Mouse (Mus musculus): ENCODE measurements around the gene Nfkb2. TPM values are rescaled to one million over a fixed set of nuclear protein-coding genes. Genes with fewer than 3 reads are reported as not detected.

Nfkb2 gene
- polyA plus RNA-seq, 1 experiment = 28.8 TPM

DNA sequence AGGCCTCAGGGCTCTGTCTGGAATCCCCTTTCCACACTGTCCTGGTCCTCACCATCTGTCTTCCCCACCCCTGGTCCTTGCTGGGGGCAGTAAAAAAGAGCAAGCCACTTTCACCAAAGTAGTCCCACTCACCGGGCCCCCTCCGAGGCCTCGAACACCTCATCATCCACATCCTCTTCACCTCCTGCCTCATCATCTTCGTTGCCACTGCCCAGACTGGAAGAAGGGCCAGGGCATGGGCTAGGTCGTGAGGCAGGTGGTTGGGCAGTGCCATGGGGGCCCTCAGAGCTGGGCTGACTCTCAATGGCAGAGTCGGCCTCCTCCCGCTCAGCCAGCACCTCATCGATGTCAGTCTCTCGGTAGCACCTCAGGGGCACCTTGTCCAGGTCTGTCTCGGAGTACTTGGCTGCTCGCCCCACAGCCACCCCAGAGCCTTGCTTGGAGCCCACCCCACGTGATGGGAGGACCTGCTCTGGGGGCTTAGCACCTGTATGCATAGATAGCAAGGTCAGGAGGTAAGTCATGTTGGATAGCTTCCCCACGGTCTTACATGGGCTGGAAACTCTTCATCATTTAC is 19.0 kb downstream of the Nfkb2 start:
- DNase-seq (ENCODE audit: low read depth) = no peak

DNA sequence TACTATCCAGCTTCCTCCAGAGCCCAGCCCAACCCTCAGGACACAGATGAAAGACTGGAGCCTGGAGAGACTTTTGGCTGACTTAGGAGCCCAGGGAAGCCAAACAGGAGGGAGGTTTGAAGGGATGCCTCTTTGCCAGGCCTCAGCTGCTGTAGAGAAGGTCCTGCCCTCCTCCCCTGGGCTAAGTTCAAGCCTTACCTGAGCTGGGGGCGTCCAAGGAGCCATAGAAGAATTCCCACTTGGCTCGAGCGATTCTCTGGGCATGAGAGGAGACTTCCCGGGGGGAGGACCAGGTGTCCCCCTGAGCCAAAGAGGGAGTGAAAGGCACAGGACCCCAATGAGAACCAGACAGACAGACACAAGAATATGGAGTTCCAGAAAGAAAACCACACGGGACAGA is 19.6 kb downstream of the Nfkb2 start:
- DNase-seq (ENCODE audit: low read depth) = no peak

DNA sequence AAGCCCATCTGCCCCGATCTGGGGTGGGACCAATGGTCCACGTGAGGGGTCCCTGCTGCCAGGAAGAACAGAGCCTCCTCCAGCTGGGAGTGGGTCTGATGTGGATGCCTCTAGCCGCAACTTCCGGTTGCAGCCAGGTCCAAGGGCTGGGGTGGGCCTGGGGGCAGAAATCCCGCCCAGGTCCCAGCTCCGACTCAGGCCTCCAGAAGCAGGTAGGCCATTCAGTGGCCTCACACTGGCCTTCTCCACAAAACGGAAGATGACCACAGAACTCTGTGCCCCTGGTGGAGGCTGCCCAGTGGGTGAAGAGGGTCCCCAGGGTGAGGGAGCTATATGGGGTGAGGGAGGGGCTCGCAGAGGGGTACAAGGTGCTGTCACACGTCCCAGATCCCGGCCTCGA is 20.2 kb downstream of the Nfkb2 start:
- DNase-seq (ENCODE audit: low read depth) = no peak

DNA sequence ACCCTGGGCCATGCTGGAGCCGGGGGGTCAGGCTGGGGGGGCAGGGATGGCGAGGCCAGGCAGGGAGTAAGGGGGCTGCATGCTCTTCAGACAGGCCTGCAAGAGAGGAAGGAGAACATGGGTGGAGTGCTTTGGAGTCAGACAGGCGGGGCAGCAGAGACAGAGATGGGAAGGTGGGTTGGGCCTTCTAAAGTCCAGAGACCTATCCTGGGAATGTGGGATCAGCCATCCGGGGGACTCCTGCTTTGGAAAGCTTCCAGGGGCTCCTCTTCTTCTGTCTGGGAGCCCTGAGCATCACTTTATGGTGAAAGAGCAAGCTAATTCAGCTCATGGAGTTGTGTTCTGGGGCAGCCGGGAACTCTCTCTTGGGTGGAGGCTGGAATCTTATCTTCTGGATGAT is 20.8 kb downstream of the Nfkb2 start:
- DNase-seq (ENCODE audit: low read depth) = no peak

DNA sequence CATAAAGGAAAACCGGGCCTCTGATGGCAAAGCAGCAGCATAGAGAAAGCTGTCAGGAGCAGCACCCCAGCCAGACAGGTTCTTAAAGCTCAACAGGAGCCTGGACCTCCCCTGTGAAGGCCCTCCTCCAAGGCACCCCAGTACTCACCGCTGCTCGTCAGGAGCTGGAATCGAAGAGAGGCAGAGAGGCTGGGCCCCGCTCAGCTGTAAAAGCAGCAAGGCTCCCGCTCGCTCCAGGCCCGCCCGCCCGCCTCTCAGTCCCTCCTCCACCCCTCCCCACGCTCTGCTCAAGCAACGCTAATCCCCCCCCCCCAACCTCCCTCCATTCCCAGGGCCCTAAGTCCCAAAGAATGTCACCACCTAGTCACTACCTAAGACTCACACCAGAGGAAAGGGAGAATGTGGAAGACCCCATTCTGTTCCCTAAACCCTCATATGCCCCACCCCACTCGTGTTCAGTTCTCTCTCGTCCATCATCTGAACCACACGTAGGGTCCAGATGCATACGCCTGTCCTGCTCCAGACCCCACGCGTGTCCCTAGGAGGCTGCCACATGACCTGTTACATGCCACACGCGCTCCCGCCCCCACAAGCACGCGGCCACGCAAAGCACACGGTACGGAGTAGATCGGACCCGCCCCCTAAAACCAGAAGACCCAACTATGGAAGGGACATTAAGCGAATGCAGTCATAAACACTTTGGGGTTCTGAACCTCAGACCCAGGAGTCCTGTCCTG is 22.1 kb downstream of the Nfkb2 start:
- DNase-seq (ENCODE audit: low read depth) = no peak

DNA sequence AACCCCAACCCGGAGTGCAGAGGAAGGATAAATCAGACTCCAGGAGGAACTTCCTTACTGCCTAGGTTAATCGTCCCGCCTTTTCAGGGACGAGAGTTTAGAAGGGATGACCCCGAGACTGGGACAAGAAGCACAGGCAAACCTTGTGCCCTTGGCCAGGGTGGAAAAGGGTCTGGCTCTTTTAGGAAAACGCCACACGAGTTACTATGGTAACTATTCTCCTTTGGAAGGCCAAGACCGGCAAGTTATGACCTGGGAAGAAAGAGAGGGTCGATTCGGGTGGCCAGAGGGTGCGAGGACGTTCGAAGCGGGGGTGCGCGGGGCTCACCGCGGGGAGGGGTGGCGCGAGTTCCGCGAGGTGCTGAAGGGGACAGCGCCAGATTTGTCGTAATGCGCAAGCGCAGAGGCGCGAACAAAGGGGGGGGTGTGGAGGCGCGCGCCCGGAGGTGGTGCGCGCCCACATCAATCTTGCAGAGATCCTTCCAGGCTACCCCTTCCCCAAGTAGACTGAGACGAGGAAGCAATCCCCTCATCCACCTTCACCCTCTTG is 22.7 kb downstream of the Nfkb2 start, which contains the start of gene Psd:
Gene Psd, minus strand, starts transcription at position 401 of the 550 bp plus-strand sequence.
- no peak for DNase-seq (ENCODE audit: low read depth)

DNA sequence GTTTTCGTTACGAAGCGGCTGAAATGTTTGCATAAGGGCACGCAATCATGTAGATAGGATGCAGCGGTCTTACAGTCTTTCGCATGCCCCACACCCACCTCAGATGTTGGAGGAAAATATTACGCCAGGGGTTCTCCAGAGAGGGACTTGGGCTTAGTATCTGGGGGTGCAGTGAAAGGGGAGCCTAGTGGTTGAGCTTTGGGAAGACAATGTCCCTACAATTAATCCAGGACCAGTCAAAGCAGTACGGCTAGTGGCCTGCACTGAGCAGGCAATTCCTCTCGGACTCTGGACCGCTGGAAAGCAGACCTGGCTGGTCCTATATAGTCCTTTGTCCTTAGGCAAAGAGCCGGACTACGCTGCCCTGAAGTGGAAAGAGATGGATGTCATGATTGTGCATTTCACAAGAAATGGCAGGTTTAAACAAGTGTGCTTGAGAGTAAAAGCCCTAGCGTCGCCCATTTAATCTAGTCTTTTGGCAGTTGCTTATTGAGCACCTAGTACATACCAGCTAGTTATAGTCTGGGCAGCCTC is 23.5 kb downstream of the Nfkb2 start:
- no peak for DNase-seq (ENCODE audit: low read depth)

DNA sequence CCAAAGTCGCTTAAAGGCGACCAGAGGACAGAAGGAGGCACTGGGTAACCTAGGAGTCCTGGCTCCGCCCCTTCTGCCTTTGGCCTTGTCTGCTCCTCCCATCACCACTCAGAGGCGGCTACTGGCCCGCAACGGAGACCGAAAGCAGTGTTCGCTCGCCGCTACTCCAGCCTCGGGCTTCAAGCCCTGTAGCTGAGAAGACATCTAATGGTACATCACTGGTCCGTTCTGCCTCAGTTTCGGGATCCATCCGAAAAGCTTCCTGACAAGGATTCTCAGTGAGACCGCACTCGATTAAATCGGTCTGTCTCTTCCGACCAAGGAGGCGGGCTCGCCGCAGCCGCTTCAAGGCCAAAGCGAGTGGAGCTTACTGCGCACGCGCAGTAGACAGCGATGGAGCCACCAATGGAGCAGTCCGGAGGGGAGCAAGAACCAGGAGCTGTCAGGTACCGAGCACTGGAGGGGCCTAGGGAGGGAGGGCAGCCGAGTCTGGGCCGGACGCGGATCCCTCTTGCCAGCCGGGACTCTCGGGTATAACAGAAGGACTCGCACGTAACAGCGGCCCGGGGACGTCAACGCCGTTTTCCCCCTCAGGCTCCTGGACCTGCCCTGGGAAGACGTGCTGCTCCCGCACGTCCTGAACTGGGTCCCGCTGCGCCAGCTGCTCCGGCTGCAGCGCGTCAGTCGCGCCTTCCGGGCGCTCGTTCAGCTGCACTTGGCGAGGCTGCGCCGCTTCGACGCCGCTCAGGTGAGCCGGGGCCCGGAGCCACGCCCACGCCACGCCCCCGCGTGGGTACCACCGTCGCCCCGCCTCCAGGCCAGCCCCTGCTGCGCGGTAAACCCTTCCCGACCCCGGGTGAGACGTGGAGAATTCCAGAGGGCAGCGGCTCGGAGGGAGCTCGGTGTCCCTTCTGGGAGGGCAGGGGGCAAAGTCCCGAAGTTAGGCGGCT is 24.2 kb downstream of the Nfkb2 start, which contains the start of gene Fbxl15:
Gene Fbxl15, plus strand, starts transcription at position 104 of the 950 bp plus-strand sequence.
- no peak for DNase-seq (ENCODE audit: low read depth)

DNA sequence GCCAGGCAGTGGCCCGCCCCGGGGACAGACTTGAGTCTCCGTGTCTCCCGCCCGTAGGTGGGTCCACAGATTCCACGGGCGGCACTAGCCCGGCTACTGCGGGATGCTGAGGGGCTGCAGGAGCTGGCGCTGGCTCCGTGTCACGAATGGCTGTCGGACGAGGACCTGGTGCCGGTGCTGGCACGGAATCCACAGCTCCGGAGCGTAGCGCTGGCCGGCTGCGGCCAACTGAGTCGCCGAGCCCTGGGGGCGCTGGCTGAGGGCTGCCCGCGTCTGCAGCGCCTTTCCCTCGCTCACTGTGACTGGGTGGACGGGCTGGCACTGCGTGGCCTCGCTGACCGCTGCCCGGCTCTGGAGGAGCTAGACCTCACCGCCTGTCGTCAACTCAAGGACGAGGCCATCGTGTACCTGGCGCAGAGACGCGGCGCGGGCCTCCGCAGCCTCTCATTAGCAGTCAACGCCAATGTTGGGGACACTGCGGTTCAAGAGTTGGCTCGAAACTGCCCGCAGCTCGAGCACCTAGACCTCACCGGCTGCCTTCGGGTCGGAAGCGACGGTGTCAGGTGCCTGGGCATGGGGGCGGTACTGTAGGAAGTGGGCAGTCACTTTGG is 25.0 kb downstream of the Nfkb2 start:
- DNase-seq (ENCODE audit: low read depth) = no peak

DNA sequence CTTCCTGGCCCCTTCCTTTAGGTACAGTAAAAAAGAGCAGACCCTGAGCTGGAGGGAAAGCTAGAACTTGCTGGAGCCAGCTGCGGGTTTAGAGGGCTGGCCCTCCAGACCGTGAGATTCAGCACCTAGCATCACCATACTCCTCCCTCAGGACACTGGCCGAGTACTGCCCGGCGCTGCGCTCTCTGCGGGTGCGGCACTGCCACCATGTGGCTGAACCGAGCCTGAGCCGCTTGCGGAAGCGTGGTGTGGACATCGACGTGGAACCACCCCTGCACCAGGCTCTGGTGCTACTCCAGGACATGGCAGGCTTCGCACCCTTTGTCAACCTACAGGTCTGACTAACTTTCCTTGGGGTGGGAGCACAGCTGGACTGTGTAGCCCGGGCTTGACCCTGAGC is 25.8 kb downstream of the Nfkb2 start:
- DNase-seq (ENCODE audit: low read depth) = no peak

DNA sequence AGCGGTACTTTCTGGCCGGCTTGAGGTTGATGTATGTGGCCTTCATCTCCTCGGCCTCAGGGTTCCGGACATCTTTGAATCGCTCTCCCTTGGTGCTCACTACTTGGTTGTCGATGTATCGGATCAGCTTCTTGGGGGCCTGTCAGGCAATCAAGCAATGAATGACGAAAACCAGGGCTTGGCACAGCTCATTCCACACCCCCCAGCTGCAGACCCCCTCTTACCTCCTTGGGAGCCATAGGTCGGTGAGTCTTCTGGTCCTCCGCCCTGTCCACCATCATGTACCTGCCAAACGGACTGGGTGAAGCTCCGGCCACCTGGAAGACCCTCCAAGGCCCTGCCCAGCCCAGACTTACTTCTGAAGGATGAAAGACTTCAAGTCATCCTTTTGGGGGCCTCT is 26.6 kb downstream of the Nfkb2 start:
- no peak for DNase-seq (ENCODE audit: low read depth)

DNA sequence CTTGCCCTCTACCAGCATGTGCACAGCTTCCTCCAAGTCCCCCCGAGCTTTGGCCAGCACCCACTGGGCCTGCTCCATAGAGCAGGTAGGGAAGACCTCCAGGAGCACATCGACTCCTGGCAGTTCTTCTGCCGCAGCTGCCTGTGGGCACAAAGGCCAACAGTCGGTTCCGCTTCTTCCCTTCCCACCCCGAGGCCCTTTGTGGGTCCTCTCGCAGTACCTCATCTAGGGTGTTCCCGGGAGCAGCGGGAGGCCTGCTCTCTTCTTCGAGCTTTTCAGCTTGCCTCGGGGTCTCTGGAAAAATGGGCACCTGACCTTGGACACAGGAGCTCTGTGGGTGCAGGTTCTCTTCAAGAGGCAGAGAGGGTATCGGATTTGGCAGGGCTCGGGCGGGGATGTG is 27.2 kb downstream of the Nfkb2 start:
- DNase-seq (ENCODE audit: low read depth) = no peak

DNA sequence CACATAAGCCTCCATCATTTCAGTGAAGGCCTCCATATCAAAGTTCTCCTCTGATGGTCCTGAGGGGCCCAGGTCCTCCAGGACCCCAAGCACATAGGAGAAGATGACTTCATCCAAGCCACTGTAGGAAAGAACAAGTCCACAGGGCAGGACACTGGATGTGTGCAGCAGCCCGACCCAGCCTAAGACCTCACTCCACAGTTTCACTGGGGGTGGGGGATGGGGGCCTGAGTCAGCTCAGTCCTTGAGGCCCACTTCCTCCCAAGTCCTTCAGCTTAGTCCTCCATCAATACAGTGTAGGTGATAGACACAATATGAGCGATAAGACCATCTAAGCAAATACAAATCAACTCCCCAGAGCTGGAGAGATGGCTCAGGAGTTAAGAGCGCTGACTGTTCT is 27.8 kb downstream of the Nfkb2 start:
- DNase-seq (ENCODE audit: low read depth) = no peak

DNA sequence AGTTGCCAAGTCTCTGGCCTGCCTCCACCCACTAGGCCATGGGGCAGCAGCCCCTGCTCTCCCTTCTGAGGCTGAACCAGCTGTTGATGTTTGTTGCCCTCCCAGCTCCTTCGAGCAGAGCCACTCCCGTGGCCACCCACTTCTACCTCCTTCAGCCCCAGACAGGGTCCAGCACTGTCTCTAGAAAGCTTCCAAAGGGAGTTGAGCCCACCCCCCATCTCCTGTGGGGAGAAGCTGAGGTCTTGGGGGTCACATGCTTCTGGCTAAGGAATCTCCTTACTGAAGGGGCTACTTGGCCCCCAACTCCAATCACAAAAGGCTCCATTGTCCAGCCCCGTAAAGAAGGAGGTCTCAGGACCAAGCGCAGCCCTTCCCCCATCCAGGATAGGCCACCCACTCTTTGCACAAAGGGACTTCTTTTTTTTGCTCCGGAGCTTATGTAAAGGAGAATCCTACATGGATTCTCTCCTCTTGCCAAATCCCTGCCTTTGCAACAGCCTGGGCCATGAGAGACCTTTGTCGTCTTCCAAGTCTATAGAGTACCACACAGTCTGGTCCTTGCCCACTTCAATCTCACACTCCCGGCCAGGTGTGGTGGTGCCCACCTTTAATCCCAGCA is 28.7 kb downstream of the Nfkb2 start:
- no peak for DNase-seq (ENCODE audit: low read depth)

DNA sequence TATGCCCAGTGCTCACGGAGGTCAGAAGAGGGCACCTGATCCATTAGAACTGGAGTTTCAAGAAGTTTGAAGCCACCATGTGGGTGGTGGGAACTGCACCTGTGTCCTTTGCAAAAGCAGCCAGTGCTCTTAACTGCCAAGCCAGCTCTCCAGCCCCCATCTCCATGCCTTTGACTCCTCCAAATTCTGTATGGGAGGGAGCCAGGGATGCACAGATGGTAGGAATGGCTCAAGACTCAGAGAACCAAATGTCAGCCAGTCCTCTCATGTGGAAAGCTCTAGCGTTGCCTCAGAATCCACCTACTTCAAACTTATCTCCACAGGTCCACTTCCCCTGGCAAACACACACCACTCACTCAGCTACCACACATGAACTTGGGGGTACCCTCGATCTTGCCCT is 29.8 kb downstream of the Nfkb2 start:
- no peak for DNase-seq (ENCODE audit: low read depth)

DNA sequence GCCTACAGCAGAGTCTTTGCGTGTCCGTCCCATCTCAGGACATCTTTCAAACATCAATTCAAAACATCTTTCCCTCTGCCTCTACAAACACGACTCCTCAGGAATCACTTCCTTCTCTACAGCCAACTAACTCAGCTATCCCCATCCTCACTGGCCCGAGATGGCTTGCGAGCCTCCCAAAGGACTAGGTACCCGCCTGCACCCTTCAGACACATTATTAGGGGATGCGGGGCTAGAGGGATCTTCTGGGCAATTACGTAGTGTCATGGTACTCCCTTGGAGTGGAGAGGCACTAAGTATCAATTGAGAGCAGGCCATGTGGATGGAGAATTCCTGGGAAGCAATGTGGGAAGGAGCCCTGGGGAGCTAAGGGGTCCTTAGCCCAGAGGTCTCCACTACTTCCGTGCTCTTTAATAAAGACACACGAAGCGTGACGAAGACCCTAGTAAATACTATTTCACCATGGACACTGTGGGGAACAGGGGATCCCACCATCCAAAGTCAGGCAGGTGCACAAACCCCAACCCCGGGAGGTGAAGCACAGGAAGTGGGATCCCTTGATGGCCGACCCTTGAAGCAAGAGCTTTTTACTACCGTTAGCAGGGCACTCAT is 33.7 kb downstream of the Nfkb2 start:
- no peak for DNase-seq (ENCODE audit: low read depth)

DNA sequence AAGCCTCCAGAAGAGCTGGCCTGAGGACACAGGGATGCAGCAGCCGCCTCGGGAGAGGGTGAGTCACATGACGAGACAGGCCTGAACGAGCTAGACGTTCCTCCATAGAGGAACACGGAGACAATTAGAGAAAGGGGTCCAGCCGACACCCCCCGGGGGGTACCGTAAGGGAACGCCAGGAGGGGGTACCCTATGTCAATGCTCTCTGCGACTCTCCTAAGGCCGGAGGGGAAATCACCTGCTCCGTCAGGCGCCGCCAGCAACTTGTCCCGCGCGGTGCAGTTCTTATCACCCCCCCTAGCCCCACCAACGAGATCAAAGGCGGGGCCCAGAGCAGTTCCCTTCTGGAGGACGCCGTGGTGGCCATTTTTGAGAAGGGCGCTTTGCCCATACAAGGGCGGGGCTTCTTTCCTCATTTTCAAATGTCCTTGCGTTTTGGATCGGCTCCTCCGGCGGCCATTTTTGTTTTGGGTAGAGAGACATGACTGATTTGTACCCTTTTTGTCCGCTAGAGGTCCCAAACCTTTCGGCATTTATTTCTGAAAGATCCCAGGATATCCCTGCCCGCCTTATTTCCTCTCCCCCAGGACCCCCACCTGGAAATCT is 34.3 kb downstream of the Nfkb2 start, which contains the start of gene Cuedc2:
Gene Cuedc2, minus strand, starts transcription at position 372 of the 606 bp plus-strand sequence.
- DNase-seq (ENCODE audit: low read depth) = no peak

DNA sequence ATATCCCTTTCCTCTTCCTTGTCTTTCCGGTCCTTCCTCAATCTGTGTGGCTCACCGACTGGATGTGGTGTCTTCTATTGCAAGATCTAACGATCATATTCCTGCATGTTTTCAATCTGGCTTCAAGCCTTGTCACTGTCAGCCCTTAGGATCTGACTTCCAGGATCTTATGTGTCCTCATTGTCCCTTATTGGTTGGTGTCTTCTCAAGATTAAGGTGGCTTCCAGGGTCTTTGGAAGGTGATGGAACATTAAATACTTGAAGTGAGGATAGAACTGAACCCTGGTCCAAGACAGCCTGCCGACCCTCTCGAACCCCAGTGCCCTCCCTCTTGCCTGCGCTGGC is 34.8 kb downstream of the Nfkb2 start:
- no peak for DNase-seq (ENCODE audit: low read depth)

DNA sequence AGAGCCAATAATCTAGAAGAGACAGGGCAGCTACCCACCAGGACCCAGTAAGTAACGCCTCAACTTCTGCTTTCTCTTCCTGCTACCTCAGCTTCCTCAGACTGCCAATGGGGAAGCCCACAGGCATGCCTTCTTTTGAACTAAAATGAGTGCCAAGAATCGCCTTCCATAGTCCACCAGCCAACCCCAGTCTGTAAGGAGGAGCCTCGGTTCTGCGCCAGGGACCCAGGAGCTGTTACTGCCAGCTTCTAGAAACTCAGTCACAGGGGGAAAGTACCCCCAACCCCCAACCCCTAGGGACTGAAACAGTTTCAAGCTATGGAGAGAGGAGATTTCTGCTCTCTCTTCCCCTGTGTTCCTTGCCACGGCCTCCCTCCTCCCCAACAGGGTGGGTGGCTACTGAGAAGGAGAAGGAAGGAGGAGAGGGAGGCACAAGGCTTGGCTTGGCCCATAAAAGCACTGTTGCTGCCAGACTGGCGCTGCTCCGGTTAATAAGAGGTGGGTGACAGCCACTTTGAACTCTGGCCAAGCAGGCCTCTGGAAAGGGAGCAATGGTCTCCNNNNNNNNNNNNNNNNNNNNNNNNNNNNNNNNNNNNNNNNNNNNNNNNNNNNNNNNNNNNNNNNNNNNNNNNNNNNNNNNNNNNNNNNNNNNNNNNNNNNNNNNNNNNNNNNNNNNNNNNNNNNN is 35.3 kb downstream of the Nfkb2 start:
- no peak for DNase-seq (ENCODE audit: low read depth)

Data from gonadal fat pad, adult 2 months (tissue).